Mouse (Mus musculus): ENCODE measurements around the gene Hist1h3f.

The Hist1h3f gene

DNA sequence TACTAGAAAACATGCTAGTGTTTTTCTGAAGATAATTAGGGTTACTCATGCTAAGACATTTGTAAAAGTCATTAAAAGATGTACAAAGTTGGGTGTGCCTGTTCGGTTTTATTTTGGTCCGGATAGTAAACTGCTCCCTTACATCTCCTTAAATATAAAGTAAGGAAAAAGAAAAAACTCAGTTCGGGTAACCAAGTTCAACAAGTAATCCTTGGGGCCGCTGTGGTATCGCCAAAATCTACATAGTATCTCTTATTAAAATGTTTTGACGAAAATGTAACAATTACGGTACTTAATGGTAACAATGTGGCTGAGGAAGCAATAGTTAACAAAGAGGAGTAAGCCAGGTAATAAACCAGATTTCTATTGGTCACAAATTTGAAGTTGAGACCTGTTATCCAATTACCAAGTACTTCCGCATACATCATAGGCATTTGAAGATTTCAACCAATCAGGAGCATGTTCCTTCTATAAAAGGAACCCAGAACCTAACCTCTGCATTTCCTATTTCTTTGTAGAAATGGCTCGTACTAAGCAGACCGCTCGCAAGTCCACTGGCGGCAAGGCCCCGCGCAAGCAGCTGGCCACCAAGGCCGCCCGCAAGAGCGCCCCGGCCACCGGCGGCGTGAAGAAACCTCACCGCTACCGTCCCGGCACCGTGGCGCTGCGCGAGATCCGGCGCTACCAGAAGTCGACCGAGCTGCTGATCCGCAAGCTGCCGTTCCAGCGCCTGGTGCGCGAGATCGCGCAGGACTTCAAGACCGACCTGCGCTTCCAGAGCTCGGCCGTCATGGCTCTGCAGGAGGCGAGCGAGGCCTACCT is at the start of gene Hist1h3f:
Hist1h3f (plus strand) TSS at position 88 of the 822 bp plus-strand sequence.
- DNase-seq (ENCODE audit: low spot score in 2 of 2) = peak; percentile 60 to 67

DNA sequence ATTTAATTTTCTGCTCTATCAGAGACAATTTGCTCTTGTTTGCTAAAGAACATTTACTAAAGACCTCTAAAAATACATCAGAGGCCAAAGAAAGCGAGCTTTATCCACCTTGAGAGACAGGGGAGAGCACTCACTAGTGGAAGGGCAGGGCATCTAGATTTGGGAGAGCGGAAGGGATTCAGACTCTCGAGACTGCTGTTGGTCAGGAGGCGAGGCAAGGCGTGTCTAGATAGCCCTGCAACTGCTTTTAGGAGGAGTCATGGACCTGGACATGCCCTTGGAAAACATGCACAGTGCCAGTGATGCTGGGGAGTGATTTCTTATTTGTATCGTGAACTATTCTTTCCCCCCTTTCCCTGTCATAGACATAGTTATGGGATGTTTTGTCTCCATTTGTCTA is 48.3 kb upstream of the Hist1h3f start:
- no peak for DNase-seq (ENCODE audit: low spot score in 2 of 2)

DNA sequence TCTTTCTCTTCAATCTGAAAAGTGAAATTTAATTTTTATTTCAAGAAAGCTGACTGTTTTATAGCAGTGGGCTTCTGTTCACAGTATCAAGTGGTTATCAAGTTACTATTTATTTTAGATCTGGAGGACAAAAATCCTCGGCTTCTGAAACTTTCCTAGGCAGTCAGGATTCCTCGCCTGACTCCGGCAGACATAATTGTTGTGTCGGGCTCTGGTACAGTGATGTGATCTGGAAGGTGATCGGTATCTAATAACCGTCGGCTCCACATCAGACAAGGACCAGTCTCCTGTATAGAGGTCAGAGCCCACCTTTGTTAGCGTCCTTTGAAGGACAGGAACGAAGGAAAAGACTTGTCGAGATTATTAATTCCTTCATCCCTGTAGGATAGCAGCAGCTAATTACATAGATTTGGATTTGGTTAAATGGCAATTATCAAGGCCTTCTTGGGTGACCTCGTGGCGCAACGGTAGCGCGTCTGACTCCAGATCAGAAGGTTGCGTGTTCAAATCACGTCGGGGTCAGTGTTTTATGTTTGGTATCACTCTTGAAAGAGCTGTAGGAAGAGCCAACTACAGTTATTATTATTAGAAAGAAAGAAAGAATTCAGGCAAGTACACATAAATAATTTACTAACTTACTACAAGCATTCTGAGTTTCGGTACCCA is 46.1 kb upstream of the Hist1h3f start:
- DNase-seq (ENCODE audit: low spot score in 2 of 2) = peak in 1 of 2 experiments; percentile 37

DNA sequence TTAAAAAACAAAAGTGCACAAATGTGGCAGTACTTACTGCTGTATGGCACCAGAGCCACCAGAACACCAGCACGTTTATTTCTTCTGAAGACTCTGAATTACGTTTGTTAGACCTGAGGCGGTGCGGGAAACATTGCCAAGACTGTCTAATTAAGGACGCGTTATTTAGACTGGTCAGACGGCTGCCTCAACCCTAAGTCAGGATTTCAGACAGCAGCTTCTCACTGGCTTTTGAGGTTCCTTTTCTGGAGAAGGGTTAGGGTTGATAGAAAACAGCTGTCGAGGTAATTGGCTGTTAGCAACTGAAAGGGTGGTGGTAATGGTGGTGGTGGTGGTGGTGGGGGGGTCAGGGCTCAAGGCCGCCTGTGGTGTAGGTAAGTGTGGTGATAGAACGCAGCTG is 45.2 kb upstream of the Hist1h3f start:
- DNase-seq (ENCODE audit: low spot score in 2 of 2) = no peak

DNA sequence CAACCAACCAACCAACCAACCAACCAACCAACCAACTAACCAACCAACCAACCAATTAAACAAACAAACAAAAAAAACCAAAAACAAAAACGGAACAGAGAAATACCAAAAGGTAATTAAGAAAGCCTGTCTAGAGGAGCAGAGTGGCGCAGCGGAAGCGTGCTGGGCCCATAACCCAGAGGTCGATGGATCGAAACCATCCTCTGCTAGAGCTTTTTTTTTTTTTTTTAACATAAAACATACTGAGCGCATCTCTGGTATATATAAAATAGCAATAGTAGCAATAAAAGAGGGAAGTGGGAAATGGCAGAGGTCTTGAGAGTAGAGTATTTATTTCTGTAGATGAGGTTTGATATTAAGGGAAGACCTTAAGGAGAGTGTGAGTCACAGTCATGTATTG is 43.9 kb upstream of the Hist1h3f start:
- no peak for DNase-seq (ENCODE audit: low spot score in 2 of 2)

DNA sequence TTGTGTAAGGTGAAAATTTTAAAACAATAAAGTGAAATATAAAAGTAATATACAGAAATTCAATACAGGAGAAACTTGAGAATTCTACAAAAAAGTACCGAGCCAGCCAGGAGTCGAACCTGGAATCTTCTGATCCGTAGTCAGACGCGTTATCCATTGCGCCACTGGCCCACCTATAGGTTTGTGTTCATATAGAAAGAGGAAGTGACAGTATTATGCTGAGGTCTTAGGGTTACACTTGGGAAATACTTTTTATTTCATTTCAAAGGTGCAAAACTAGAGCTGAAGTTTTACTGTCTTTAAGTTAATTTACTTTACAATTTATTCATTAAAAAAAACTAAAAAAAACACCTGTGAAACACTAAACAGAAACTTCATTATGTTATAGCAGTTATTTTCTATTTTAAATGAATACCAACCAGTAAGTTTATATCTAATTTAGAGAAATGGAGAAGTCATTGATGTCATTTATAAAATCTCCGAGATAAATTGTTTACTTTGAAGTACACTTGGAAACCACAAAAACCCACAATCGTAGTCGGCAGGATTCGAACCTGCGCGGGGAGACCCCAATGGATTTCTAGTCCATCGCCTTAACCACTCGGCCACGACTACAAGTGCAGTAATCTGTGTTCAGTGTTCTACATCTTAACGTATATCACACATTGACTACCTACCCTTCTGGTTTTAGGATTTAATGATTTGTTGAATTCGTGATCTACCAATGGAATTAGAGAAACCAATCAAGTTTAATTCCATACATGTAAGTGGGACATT is 43.2 kb upstream of the Hist1h3f start:
- peak; percentile 62 to 83 for DNase-seq (ENCODE audit: low spot score in 2 of 2)

DNA sequence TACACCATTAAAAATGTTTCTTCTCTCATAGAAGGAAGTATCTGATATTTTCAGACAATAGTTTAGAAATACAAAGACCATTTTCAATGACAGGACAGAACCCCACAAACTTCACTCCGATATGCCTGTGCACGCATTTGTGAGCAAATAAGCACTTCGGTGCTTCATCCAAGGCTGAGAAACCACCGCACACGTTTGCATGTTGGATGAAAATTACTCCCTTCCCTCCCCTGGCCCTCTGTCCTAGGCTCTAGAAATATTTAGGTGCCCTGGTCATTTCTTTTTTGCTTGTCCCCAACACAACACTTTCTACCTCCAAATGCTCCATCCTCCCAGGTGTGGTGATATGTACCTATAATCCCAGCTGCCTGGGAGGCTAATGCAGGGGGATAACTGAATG is 42.3 kb upstream of the Hist1h3f start:
- no peak for DNase-seq (ENCODE audit: low spot score in 2 of 2)

DNA sequence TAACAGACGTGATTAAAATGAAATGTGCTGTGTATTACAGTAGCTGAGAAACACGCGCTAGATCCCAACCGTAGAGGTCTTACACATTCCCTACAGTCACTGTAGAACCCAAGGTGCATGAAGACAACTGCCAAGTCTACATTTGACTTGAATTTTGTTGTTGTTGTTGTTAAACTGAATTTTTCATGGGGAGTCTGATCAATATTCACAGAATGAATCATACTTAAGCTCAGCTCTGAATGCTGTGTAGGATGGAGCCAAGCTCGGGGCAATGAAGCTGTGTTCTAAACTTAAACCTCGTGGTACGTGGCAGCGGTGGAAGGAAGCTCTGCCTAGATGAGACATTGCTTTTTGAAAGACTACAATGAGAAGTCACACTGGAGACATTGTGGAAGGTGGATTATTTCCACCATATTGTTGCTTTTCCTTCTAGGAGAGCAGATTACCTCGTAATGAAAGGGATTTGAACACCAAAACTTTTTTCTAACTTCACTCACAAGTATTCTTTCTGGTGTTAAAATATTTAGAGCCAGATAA is 41.8 kb upstream of the Hist1h3f start:
- no peak for DNase-seq (ENCODE audit: low spot score in 2 of 2)

DNA sequence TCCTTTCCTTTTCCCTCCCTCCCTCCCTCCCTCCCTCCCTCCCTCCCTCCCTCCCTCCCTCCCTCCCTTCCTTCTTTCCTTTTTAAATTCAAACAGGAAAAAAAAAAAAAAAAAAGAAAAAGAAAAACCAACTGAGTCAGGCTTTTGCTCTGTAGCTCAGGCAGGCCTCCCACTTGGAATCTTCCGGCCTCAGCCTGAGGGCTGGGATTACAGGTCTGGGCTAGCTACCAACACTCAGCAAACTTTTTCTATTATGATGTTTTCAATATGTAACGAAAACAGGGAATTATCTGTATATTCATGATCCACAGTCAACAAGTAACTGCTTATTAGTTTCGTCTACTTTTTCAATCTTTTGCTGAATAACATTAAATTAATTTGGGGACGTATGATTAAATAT is 40.9 kb upstream of the Hist1h3f start:
- DNase-seq (ENCODE audit: low spot score in 2 of 2) = no peak

DNA sequence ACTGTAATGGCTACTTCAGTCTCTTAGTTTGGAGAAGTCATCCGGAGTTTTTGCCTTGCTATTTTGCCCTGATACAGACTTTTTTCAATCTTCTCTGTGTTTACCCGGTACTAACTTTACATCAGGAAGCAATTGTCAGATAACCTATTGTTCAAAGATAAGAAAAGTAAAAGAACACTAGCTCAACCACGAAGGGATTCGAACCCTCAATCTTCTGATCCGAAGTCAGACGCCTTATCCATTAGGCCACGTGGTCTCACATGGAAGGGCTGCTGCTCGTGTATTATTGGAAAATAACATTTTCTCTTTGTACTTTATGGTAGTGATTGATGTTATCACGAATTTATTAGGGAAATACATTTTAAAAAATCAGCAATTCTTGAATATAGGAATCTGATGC is 40.1 kb upstream of the Hist1h3f start:
- DNase-seq (ENCODE audit: low spot score in 2 of 2) = peak in 1 of 2 experiments; percentile 53

DNA sequence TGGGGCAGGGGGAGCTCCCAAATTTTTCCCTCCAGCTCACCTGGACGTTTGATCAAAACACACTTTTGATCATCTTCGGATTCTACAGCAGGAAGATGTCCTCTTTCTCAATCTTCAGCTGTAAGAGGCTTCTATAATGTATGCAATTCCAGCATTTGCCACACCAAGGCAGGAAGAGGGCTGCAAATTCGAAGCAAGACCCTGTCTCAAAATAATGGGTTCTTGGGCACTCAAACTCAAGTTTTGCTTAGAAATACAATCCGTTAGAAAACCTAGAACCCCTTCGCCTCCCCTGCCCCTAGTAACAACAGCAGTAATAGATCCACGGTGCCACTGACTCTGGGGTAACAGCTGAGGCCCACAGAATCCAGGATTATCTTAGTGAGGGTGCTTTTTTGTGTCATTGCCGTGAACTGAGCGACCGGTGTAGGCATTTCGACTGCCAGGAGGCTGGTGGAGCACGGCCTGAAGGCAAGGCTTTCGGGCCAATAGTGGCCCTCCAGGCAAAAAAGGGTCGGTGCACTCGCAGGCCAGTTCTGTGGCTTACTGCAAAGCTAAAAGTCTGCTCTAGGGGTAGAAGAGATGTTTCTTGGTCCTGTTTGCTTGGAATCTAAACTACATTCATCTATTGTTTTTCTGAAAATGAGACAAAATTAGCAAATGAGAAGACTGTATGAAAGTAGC is 38.0 kb upstream of the Hist1h3f start:
- no peak for DNase-seq (ENCODE audit: low spot score in 2 of 2)

DNA sequence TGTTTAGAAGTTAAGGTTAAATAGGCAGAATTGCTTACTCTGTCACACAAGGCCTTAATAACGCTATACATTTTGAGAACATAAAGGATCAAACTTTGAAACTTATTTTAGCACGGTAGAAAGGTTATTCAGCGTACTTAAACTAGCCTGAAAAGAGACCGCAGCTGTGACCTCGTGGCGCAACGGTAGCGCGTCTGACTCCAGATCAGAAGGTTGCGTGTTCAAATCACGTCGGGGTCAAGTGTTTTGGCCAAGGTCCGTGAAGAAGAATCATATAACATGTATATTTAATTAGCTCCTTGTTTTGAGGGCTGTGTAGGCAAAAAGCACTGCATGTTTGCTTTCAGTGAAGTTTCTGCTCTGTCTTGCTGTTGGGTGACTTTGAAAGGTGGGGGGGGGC is 37.5 kb upstream of the Hist1h3f start:
- DNase-seq (ENCODE audit: low spot score in 2 of 2) = no peak

DNA sequence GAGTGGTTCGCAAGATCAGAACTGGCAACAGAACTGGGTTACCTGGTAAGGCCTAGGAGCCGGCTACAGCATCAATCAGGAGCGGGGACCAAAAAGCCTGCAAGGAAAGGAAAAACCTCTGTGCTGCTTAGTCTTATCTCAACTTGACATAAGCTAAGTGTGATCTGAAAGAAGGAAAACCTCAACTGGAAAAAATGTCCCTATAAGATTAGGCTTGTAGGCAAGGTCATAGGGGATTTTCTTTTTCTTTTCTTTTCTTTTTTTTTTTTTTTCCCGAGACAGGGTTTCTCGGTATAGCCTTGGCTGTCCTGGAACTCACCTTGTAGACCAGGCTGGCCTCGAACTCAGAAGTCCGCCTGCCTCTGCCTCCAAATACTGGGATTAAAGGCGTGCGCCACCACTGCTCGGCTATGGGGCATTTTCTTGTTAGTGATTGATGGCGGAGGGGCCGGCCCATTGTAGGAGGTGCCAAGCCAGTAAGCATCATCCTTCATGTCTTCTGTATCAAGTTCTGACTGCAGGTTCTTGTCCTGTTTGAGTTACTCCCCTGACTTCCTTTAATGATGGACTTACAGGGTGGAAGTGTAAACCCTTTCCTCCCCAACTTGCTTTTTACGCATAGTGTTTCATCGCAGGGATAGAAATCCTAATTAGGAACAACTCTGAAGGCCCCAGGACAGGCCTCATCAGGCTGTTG is 36.9 kb upstream of the Hist1h3f start:
- no peak for DNase-seq (ENCODE audit: low spot score in 2 of 2)

DNA sequence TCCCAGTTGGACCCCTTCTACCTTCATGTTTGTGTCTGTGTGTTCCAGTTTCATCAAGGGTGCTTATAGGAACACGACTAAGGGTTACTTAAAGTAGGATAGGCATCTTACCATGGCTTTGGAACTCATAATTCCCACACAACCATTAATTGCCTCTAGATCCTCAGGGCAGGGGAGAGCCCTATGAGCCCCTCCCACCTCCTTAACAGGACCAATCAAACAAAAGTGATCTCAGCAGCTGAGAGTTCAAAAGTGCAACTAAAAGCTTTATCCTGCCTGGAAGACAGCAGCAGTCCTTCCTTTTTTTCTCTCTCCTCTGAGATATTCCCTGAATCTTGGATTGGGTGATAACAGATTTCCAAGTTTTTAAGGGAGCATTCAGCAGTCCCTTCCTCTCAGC is 33.7 kb upstream of the Hist1h3f start:
- DNase-seq (ENCODE audit: low spot score in 2 of 2) = no peak

DNA sequence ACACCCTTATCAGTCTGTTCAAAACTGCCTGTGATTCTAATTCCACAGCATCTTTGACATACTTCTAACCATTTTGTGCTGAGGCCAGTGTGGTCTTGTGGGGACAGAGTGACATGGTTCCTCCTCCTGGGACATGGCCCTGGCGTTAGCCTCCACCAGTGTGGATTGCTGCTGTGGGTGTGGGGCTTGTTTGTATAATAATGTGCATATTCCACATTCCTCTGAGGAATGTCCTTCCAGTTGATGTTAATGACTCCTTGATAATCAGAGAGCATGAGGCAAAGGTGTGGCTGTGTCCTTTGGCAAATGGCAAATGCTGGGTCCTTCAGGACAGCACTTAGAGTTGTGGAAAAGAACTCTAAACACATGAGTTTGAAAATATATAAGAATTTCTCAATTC is 30.3 kb upstream of the Hist1h3f start:
- DNase-seq (ENCODE audit: low spot score in 2 of 2) = no peak

DNA sequence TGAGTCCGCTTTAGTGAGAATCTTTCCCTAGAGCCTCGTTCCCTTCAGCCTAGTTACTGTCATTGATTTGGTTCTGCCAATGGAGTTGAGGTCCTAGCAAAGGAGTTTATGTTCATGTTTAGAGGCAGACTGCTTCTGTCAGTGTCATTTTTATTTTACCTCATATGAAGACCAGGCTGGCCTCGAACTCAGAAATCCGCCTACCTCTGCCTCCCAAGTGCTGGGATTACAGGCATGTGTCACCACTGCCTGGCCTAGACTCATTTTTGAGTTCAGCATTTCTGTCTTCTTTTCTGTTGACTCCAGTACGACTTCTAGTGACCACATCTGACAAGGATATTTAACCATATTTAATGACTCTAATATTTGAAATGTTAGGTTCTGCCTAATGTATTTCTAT is 28.6 kb upstream of the Hist1h3f start:
- DNase-seq (ENCODE audit: low spot score in 2 of 2) = no peak

DNA sequence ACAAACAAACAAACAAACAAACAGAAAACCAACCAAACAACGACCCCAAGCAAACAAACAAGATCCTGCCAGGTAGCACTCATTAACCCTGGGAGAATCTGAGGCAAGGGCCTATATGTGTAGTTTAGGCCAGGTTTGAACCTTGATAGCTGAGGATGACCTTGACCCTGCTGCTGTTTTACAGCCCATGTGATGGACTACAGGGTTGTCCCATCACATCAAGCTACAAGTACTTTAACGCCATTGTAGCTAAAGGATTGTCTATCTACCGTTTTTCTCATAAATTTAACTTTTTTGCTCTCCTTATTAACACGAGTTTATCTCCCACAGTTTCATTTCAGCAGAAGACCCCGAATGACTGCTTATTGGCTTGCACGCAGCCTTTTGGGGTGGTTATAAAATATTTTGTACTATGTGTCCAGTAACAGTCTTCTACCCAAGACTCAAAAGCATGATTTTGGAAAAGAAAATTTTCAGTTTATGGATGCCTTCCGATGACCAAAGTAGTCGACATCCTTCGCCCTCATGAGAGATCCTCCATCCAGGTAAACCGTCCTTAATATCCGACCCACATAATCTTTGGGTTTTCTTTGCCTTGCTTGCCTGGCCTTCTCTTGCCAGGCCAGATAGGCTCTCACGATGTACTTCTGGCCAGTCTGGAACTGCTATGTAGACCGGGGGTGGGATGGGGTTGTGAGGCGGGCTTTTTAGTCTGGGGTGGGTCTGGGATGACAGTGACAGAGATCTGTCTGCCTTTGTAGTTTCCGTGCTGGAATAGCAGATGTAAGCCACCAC is 27.8 kb upstream of the Hist1h3f start:
- DNase-seq (ENCODE audit: low spot score in 2 of 2) = no peak

DNA sequence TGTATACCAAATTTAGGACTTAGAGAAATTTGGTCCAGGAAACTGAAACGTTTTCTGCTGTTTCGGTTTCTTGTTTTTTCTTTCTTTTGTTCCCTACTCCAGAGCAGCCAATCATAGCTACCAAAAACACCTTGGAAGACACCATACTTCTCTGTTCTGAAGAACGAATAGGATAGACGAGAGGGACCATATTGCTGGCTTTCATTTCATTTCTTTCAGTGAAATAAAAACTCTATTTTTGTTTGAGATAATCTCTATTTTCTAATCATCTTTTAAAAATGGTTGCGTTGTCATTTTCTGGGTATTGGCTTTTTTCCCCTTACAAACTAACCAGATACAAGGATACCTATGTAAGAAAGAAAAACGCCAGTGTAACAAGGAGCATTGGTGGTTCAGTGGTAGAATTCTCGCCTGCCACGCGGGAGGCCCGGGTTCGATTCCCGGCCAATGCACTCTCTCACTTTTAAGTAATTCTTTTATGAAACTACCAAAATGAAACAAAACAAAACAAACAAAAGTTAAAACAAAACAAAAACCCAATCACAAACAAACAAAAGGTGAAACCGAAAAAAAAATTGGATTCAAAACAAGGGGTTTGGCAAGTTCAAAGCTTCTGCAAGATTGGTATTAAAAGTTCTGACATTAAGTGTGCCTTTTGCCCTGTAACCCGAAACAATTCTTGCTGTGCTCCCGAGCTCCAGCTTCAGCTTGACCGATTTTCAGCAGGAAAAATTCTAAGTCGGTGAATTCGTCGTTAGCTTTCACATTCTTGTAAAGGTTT is 26.8 kb upstream of the Hist1h3f start:
- peak in 1 of 2 experiments; percentile 70 for DNase-seq (ENCODE audit: low spot score in 2 of 2)

DNA sequence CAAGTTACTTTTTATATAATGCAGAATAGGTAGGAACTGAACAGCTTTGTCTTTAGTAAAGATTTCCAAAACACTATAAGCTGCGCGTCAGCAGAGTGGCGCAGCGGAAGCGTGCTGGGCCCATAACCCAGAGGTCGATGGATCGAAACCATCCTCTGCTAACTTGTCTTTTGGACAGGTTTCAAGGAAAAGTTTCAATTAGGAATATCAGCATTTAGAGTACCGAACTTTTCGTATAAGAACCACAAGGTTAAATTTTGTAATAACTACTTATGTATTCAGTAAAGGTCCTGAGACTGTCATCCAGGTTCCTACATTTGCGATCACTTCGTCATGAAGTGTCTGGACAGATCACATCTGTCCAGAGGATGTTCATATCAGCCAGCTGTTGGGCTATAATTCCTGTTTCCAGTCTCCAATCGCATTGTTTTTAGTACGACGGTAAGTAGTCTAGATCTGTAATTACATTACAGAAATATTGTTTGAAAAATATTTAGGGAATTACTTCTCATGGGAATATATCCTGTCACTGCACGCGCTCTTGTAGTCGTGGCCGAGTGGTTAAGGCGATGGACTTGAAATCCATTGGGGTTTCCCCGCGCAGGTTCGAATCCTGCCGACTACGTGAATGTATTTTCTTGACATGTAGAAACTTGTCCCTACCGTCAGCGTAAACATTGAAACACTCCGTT is 26.1 kb upstream of the Hist1h3f start:
- peak; percentile 83 to 94 for DNase-seq (ENCODE audit: low spot score in 2 of 2)

Measured in frontal cortex, postnatal 14 days (tissue).